Mouse (Mus musculus) heart, embryonic 10.5 days (tissue): ENCODE data around the gene Dnmt3a. TPM values are rescaled to one million over a fixed set of nuclear protein-coding genes. Genes with fewer than 3 reads are reported as not detected.
A peak's percentile ranks its signal among the peaks of the same experiment; 100 is the strongest.

Experiments used
- DNase-seq: peaks from one replicate; pipeline ENCODE4 v3.0.0-alpha.2; 2017; ENCODE audit warnings: low spot score
- H3K27ac ChIP-seq: fragments of 300-500 bp; sonication (generic); 2 replicates; pipeline ENCODE4 v1.5.1; 2016; ENCODE audit warnings: mild to moderate bottlenecking
- H3K27me3 ChIP-seq: fragments of 300-500 bp; sonication (generic); 2 replicates; pipeline ENCODE4 v1.6.1; 2016; ENCODE audit warnings: mild to moderate bottlenecking; ENCODE audit not compliant: poor library complexity, insufficient read depth, severe bottlenecking
- H3K36me3 ChIP-seq: fragments of 300-500 bp; sonication (generic); 2 replicates; pipeline ENCODE4 v1.6.1; 2016; ENCODE audit warnings: mild to moderate bottlenecking, moderate library complexity
- H3K4me1 ChIP-seq: fragments of 300-500 bp; sonication (generic); 2 replicates; pipeline ENCODE4 v1.6.1; 2016; ENCODE audit warnings: mild to moderate bottlenecking
- H3K4me3 ChIP-seq: fragments of 300-500 bp; sonication (generic); 2 replicates; pipeline ENCODE4 v1.5.1; 2016; ENCODE audit warnings: mild to moderate bottlenecking, moderate library complexity
- H3K9me3 ChIP-seq: fragments of 300-500 bp; sonication (generic); 2 replicates; pipeline ENCODE4 v1.6.1; 2016; ENCODE audit warnings: mild to moderate bottlenecking, moderate library complexity
- WGBS: fragments of 180-500 bp; shearing (Covaris S2); methylation state at CpG from one replicate; pipeline ENCODE4 v1.1.7; 2016; 5-methylcytosine and 5-hydroxymethylcytosine counted together
- polyA plus RNA-seq: library from polyadenylated mRNA; unstranded; fragments of >200 nt; fragmentation: Nextera tagmentation; extraction: Ambion mirVana; gene quantifications from 2 replicates; pipeline ENCODE4 v1.2.1, GENCODE M21; 2016

Gene Dnmt3a
- polyA plus RNA-seq, 1 experiment from 2014 or later: 154 TPM

DNA sequence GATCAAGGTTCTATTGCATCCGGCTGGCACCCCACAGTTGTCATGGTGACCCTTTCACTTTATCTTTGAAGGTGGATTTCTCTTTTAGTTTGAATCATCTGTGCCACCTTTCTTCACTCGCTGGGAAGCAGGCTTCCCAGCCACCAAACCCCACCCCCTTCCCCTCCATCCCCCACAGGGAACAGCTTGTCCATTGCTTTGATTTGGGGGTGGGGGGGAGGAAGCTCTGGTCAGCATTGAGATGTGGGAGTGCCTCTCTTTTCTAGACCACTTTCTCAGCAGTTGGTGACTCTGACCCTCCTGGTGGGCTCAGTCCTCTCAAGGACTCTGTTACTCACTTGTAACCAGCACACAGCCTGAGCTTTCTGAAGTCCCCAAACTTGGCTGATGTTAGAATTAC lies 80.8 kb downstream of the Dnmt3a start:
- H3K4me3 ChIP-seq: no peak overlapping the region
- no peak for DNase-seq
- peaks cover 85% of the 10 kb centered on the region for H3K4me1 ChIP-seq
- no peaks in the 10 kb centered on the region for H3K27me3 ChIP-seq
- 40% methylated on average over 2 of the region's 2 CpGs for WGBS
- peaks cover 12% of the 10 kb centered on the region; the same call in 1 of the 2 replicates for H3K36me3 ChIP-seq
- no peaks in the 10 kb centered on the region; the same call in 1 of the 2 replicates for H3K9me3 ChIP-seq
- peak overlapping the region; percentile 96 for H3K27ac ChIP-seq

GRCm38 (mm10) chr12:3887515-3888325 lies 81.9 kb downstream of the Dnmt3a start:
- peak overlapping the region; percentile 40 for H3K4me3 ChIP-seq
- peak overlapping the region; percentile 96 for H3K27ac ChIP-seq
- WGBS: 3% methylated on average over 4 of the region's 4 CpGs
- peak; percentile 91 for DNase-seq
- peaks cover 93% of the 10 kb centered on the region for H3K4me1 ChIP-seq
- no peaks in the 10 kb centered on the region for H3K27me3 ChIP-seq
- peaks cover 5% of the 10 kb centered on the region; the same call in 1 of the 2 replicates for H3K36me3 ChIP-seq
- no peaks in the 10 kb centered on the region; the same call in 1 of the 2 replicates for H3K9me3 ChIP-seq

- peaks cover 95% of the 10 kb centered on the region for H3K4me1 ChIP-seq
- H3K9me3 ChIP-seq: no peaks in the 10 kb centered on the region; the same call in 1 of the 2 replicates
- H3K36me3 ChIP-seq: peaks cover 14% of the 10 kb centered on the region
- 25% methylated on average over 7 of the region's 7 CpGs for WGBS
- no peaks in the 10 kb centered on the region for H3K27me3 ChIP-seq
- H3K4me3 ChIP-seq: no peak overlapping the region
- peak overlapping the region; percentile 96 for H3K27ac ChIP-seq
- DNase-seq: no peak
Measured at GRCm38 (mm10) chr12:3889875-3890635, 84.2 kb downstream of the Dnmt3a start.

DNA sequence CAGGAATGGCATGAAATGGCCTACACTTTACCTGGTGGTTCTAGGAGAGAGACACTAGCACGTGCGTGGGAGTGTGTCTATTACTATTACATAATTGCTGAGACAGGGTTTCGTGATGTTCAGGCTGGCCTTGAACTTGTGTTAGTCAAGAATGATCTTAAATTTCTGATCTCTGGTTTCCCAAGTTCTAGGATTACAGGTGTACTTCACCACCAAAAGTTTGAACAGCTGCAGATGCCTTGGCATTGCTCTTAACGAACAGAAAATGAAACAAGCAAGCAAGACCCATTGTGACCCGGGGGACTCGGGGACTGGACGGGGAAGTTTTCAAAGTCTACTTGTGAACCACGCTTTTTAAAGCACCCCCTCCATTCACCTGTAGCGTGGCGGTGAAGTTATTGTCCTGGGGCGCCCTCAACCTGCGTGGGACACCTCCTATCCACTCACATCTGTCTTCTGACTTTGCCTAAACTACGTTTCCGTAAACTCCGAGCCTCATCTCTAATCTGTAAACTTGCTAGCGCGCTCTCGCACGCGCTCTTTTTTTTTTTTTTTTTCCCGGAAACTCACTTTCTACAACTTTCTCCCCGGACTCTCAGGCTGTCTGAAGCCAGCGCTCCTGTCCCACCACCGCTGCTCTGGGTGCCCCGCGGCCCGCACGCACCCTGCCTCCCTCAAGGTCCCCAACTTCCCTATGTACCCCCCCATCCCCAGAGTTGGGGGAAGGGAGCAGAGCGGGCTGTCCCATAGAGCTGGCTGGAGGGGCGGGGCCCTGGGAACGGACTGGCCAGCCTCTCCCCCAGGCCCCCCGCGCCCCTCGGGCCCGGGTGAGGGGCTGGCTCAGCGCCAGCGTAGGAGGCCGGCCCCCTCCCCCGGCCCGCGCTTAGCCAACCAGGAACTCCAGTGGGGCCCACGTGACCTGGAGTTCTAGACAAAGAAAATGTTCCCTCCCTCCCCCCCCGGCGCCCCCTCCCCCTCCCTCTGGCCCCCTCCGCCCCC lies 85.2 kb downstream of the Dnmt3a start:
- Histone ChIP-seq H3K27ac (peak overlapping the region; percentile 96), H3K4me3 (peak overlapping the region; percentile 70), H3K9me3 (no peaks in the 10 kb centered on the region; the same call in 1 of the 2 replicates), H3K36me3 (peaks cover 24% of the 10 kb centered on the region), H3K4me1 (peaks cover 91% of the 10 kb centered on the region), H3K27me3 (no peaks in the 10 kb centered on the region)
- peak; percentile 90 for DNase-seq
- 4% methylated on average over 40 of the region's 45 CpGs for WGBS

DNA sequence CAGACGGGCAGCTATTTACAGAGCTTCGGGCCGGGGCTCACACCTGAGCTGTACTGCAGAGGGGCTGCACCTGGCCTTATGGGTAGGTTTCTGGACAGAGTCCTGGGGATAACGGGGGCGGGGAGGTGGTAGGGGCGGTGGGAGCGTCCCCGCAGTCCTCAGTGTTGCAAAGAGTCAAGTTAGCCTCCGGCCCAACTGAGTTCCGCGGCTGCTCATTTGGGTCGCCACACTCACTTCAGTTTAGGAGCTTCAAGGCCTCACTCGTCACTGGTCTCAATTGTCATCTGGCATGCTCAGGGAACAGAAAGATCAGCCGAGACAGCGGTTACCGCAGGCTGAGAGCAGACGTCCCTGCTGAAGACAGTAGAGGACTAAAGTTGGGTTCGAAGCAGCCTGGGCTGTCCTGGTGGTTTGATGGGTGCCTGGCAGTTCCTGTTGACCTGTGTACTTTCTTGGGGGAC lies 86.0 kb downstream of the Dnmt3a start:
- Histone ChIP-seq H3K9me3 (no peaks in the 10 kb centered on the region; the same call in 1 of the 2 replicates), H3K27ac (peak overlapping the region; percentile 96), H3K4me1 (peaks cover 83% of the 10 kb centered on the region), H3K4me3 (peak overlapping the region; percentile 70), H3K36me3 (peaks cover 29% of the 10 kb centered on the region), H3K27me3 (no peaks in the 10 kb centered on the region)
- peak; percentile 79 for DNase-seq
- WGBS: under 1% methylated on average over 18 of the region's 18 CpGs

GRCm38 (mm10) chr12:3892240-3893059 lies 86.6 kb downstream of the Dnmt3a start:
- no peak for DNase-seq
- Histone ChIP-seq H3K4me1 (peaks cover 77% of the 10 kb centered on the region), H3K36me3 (peaks cover 35% of the 10 kb centered on the region), H3K9me3 (no peaks in the 10 kb centered on the region; the same call in 1 of the 2 replicates), H3K27ac (peak overlapping the region; percentile 96), H3K4me3 (peak overlapping the region; percentile 70), H3K27me3 (no peaks in the 10 kb centered on the region)
- 6% methylated on average over 15 of the region's 15 CpGs for WGBS

GRCm38 (mm10) chr12:3893335-3893734 lies 87.5 kb downstream of the Dnmt3a start:
- Histone ChIP-seq H3K9me3 (no peaks in the 10 kb centered on the region), H3K27ac (peak overlapping the region; percentile 96), H3K36me3 (peaks cover 44% of the 10 kb centered on the region), H3K27me3 (no peaks in the 10 kb centered on the region), H3K4me3 (peak overlapping the region; percentile 70), H3K4me1 (peaks cover 68% of the 10 kb centered on the region)
- DNase-seq: no peak
- 73% methylated on average over 6 of the region's 6 CpGs for WGBS

DNA sequence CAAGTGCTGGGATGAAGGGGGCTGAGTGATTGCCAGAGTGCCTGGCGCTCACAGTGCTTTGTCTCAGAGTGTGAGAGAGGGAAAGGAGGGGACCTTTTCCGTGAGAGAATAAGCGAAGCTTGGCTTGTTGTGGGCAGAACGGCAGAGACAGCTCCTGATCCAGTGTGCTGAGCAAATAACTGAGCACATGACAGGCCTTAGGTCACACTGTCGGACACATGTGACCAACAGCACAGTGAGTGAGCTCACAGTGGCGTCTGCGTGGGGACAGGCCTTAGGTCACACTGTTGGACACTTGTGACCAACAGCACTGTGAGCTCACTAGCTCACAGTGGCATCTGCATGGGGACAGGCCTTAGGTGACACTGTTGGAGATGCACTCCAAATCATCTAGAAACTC lies 88.7 kb downstream of the Dnmt3a start:
- Histone ChIP-seq H3K4me3 (no peak overlapping the region), H3K27me3 (no peaks in the 10 kb centered on the region), H3K27ac (no peak overlapping the region; the same call in 1 of the 2 replicates), H3K36me3 (peaks cover 56% of the 10 kb centered on the region), H3K9me3 (no peaks in the 10 kb centered on the region), H3K4me1 (peaks cover 56% of the 10 kb centered on the region)
- no peak for DNase-seq
- WGBS: 72% methylated on average over 7 of the region's 7 CpGs

DNA sequence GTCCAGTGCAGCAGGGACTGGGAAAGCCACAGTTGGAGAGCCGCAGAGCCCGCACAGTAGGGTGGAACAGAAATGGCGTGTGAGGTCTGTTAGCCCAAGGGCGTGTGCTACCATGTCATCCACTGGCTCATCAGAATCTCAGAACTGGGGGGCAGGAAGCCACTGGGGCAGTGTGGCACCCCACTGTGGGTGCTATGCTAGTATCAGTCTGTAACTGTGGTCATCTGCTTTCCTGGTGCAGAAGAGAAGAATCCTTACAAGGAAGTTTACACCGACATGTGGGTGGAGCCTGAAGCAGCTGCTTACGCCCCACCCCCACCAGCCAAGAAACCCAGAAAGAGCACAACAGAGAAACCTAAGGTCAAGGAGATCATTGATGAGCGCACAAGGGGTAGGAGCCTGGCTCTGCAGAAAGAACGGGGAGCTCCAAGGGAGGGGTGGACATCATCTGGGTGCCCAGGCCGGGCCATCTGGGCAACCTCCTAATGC lies 91.3 kb downstream of the Dnmt3a start:
- H3K4me1 ChIP-seq: peaks cover 32% of the 10 kb centered on the region
- peaks cover 78% of the 10 kb centered on the region for H3K36me3 ChIP-seq
- no peak overlapping the region for H3K27ac ChIP-seq
- DNase-seq: no peak
- H3K27me3 ChIP-seq: no peaks in the 10 kb centered on the region
- H3K9me3 ChIP-seq: no peaks in the 10 kb centered on the region
- no peak overlapping the region for H3K4me3 ChIP-seq
- WGBS: 91% methylated on average over 9 of the region's 9 CpGs

GRCm38 (mm10) chr12:3898811-3899210 lies 93.0 kb downstream of the Dnmt3a start:
- Histone ChIP-seq H3K27me3 (no peaks in the 10 kb centered on the region), H3K27ac (no peak overlapping the region), H3K4me1 (peaks cover 15% of the 10 kb centered on the region), H3K36me3 (peaks cover 94% of the 10 kb centered on the region), H3K9me3 (no peaks in the 10 kb centered on the region), H3K4me3 (no peak overlapping the region)
- 90% methylated on average over 2 of the region's 2 CpGs for WGBS
- DNase-seq: no peak

GRCm38 (mm10) chr12:3905436-3905835 lies 99.6 kb downstream of the Dnmt3a start:
- no peaks in the 10 kb centered on the region for H3K9me3 ChIP-seq
- H3K4me3 ChIP-seq: no peak overlapping the region
- DNase-seq: no peak
- H3K27ac ChIP-seq: no peak overlapping the region
- H3K27me3 ChIP-seq: no peaks in the 10 kb centered on the region
- peaks cover 1% of the 10 kb centered on the region; the same call in 1 of the 2 replicates for H3K4me1 ChIP-seq
- WGBS: 87% methylated on average over 9 of the region's 9 CpGs
- H3K36me3 ChIP-seq: peaks cover 90% of the 10 kb centered on the region
